Mouse (Mus musculus) brown adipose tissue, adult 24 weeks (tissue): ENCODE data around the gene Gm11273. TPM values are rescaled to one million over a fixed set of nuclear protein-coding genes. Genes with fewer than 3 reads are reported as not detected.
"Not testable (repeated sequence)": the region's sequence is repeated elsewhere in the genome, so short reads cannot be mapped to it uniquely, and the experiment has no call there.

ENCODE experiments used
- H3K27ac ChIP-seq: fragments of 200-500 bp; replicated peaks from 2 replicates; pipeline ENCODE4 v1.5.1; 2012; ENCODE audit warnings: low read depth, mild to moderate bottlenecking, low read length
- H3K4me1 ChIP-seq: fragments of 200-500 bp; 2 replicates; pipeline ENCODE4 v1.6.1; 2012; ENCODE audit warnings: low read length, mixed read lengths; ENCODE audit not compliant: control insufficient read depth, insufficient read depth, insufficient read length
- H3K4me3 ChIP-seq: fragments of 200-500 bp; 2 replicates; pipeline ENCODE4 v1.5.1; 2012; ENCODE audit warnings: low read depth, mild to moderate bottlenecking, low read length, moderate library complexity; ENCODE audit not compliant: insufficient read depth
- polyA plus RNA-seq: library from polyadenylated mRNA; stranded (reverse); fragments of >200 nt; gene quantifications from 2 replicates; pipeline ENCODE4 v1.2.4, GENCODE M21; 2012; ENCODE audit not compliant: missing spikeins, insufficient read depth, insufficient read length

The Gm11273 gene
- polyA plus RNA-seq: 124 and 176 TPM in 2 replicates

DNA sequence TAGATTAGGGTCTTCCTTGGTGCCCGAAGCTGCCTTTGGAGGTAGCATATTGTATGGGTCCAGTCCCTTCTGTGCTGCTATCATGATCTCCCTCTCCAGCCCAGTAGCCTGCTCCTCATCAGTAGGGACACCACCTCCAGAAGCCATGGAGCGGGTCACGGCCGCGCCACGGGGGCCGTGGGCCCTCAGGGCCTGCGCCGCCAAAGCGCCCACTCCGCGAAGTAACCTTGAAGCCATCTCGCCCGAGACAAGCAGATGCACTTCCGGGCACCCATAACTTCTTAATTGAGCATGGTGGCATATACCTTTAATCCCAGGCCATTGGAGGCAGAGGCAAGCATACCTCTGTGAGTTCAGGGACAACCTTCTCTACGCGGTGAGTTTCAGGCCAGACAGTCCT lies at the start of gene Gm11273:
Gene Gm11273 (minus strand): TSS at position 237 of the 400 bp plus-strand sequence.
- not testable (repeated sequence) for H3K4me3 ChIP-seq, H3K4me1 ChIP-seq, H3K27ac ChIP-seq

DNA sequence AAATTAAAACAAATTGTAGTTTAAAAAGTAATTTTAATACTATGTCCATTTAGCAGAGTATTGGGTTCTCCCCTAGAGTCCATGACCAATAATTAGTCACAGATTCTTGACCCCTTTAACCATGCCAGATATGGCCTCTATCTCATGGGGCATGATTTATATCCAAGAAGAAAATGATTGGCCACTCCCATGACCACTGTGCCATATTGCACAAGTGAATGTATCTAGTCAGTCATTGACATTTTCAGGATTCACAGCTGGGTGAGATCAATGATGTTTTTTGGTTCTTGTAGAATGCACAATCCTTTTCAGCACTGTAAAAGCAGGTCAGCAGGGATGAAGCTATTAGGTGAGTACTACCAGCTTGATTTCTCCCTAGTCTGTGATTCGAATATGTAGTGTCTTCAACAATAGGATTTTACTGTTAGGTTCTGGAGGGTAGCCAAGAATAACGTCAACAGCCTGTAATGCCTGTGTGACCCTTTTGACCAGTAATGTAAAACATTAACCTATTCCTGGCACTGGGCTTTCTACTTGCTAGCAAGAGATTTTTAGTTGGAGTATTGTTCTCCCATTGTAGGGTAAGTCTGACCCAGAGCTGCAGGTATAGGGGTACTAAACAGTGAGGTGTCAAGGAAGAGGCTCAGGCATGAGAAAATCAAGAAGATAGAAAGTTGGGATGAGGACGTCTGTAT lies 49.3 kb upstream of the Gm11273 start:
- Histone ChIP-seq H3K4me1 (no peaks in the 10 kb centered on the region), H3K27ac (no peak overlapping the region), H3K4me3 (no peak overlapping the region)

DNA sequence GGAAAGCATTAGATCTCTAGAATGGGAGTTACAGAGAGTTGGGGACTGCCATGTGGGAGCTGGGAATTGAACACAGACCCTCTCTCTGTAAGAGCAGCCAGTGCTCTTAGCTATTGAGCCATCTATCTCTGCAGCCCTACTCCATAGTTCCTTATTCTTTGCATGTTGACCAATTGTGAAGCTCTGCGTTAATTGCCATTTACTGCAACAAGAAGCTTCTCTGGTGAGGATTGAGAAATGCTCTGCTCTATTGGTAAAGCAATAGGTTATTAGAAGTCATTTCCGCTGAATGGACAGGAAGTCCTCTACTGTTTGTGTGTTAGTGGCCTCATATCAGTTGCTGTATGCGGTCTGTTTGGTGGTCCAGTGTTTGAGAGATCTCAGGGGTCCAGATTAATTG lies 48.3 kb upstream of the Gm11273 start:
- Histone ChIP-seq H3K4me3 (no peak overlapping the region), H3K27ac (no peak overlapping the region)

DNA sequence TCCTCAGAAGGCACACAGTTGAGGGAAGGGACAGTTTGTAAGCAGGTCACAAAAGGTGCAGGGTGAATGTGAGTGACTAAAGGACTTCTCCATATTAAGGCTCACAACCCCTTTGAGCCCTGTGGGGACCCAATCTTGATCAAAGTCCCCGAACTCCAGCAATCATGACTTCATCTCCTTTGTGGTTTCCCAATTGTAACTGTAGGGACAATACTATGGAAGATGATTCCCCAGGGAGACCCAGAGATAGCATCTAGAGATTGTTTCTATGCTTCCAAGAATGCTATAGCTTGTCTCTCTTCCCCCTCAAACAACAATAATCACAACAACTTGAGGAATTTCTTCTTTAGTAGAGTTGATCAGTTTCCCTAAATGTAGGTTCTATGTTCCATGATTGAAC lies 41.5 kb upstream of the Gm11273 start, which contains the start of gene Olfr1366:
Gene Olfr1366 (minus strand): TSS at position 101 of the 400 bp plus-strand sequence.
- no peaks in the 10 kb centered on the region for H3K4me1 ChIP-seq
- no peak within 1 kb of the TSS for H3K27ac ChIP-seq
- no peak within 1 kb of the TSS for H3K4me3 ChIP-seq

More for the DNA sequence above, 48.3 kb upstream of the Gm11273 start:
- no peaks in the 10 kb centered on the region for H3K4me1 ChIP-seq

DNA sequence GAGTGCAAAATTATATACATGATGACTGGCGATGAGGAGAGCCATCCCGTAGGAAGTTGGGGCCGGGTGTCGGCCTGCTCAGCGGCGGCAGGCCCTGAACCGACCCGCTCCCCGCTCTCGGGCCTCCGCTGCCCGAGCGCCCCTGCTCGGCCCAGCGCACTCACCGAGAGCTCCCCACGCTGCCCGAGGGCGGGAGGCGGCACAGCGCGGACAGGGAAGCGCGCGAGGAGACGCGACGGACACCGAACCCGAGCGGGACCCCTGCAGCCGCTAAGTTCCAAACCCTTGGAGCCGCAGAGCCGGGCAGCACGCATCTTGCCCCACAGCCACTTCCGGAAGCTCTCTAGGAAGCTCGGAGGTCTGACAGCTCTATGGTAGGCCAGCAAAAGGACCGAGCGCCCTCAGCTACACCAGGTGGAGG lies 29.6 kb upstream of the Gm11273 start, which contains the start of gene Zkscan8:
Gene Zkscan8 (minus strand): TSS at position 340 of the 421 bp plus-strand sequence.
- Histone ChIP-seq H3K27ac (peak within 1 kb of the TSS; percentile 72), H3K4me1 (peaks cover 4% of the 10 kb centered on the region; the same call in 1 of the 2 replicates), H3K4me3 (peak within 1 kb of the TSS; percentile 99)

DNA sequence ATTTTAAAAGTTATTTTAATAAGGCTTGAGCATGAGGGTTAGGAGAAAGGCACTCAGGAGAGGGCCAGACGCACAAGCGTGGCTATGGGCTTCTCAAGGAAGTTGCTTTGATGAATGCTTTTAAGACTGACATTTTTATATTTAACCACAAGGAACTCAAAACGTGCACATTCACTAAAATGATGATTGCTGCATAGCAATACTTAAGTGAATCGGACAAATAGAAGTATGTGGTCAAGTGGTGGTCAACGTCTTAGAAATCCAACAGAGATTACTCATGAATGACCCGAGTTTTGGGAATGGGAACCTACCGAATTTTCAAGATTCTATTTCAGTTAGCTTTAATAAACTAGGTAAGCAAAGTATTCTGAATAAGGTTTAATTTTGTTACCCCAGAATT lies 28.9 kb upstream of the Gm11273 start:
- peaks cover 4% of the 10 kb centered on the region; the same call in 1 of the 2 replicates for H3K4me1 ChIP-seq
- no peak overlapping the region for H3K4me3 ChIP-seq
- H3K27ac ChIP-seq: no peak overlapping the region

DNA sequence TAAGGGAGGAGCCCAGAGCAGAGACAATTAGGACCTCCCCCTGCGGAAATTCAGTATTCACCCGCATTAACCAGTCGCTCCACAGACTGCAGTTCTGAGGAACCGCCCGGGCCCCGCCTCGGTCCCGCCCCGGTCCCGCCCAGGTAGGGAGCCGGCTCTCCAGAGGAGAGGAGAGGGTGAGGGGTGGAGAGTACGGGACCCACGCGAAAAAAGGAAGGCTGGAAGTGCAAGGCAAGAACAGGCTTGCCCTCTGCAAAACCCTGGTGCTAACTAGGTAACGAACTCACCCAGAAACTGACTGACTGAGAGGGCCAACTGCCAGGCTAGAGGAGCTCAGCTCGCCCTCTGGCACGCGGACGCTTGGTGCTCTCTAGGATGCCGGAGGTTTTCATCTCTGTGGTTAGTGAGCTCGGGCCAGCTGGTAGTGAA lies 5.0 kb upstream of the Gm11273 start:
- Histone ChIP-seq H3K4me1 (no peaks in the 10 kb centered on the region), H3K27ac (peak overlapping the region; percentile 74), H3K4me3 (peak overlapping the region; percentile 83)

DNA sequence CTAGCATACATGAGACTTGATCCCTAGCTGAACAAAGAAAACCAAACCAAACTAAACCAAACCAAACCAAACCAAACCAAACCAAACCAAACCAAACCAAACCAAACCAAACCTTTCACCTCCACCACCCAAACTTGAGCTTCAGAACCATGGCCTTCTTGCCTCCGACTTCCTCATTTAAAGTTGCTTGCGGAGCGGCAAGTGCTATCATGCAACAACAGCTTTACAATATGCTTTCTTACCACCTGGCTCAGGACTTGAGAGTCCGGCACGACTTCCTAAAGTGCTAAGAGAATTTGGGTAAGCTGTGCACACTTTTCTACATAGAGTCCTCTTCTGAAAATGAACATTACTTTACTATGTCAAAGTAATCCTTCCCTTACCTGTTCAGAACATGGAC lies 1.1 kb upstream of the Gm11273 start:
- Histone ChIP-seq H3K27ac (no peak overlapping the region), H3K4me1 (no peaks in the 10 kb centered on the region), H3K4me3 (no peak overlapping the region)

DNA sequence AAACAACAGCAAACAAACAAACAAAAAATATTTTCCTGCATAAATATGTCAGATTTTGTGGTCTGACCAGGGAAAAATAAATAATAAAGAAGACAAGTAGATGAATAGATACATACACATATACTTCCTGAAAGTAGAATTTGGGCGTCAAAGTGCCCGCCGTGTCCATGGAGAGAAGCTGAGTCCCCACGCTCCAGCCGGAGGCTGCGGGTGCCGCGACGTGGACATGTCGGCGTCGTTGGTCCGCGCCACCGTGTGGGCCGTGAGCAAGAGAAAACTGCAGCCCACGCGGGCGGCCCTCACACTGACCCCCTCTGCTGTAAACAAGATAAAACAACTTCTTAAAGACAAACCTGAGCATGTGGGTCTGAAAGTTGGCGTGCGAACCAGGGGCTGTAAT lies 6.1 kb downstream of the Gm11273 start, which contains the start of gene AK157302:
Gene AK157302 (plus strand): TSS at position 144 of the 400 bp plus-strand sequence.
- no peaks in the 10 kb centered on the region for H3K4me1 ChIP-seq
- H3K4me3 ChIP-seq: no peak within 1 kb of the TSS
- no peak within 1 kb of the TSS for H3K27ac ChIP-seq

DNA sequence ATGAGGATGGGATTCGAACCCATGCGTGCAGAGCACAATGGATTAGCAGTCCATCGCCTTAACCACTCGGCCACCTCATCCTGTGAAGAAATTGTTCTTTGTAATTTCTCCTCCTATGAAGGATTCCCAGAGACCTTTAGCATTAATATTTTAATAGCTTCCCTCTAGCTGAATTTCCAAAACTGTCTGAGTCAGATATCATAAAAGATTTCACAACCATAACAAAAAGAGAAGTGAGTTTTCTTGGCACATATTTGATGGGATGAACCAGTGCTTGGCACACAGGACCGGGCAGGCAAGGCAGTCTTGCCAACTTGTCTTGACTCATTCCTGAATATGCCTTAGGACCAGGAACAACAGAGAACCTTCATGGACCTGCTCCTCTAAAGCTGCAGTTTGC lies 8.4 kb downstream of the Gm11273 start:
- H3K4me1 ChIP-seq: no peaks in the 10 kb centered on the region
- H3K27ac ChIP-seq: no peak overlapping the region
- no peak overlapping the region for H3K4me3 ChIP-seq

DNA sequence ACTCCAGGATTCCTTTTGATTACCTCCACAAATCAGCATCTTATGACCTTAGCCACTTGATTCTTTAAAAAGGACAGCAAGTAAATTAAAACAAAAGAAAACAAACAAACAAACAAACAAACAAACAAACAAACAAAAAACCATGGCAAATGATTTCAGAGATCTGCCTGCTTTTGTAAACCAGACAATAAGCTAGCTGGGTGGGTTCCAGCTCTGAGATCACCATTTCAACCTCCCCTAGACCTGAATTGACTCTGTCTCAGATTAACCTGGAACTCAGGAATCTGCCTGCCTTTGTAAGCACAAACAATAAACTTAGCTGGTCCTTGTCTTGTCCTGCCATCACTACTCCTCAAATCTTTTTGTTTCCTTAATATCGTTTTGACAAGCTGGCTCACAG lies 14.3 kb downstream of the Gm11273 start:
- Histone ChIP-seq H3K4me1 (no peaks in the 10 kb centered on the region), H3K4me3 (no peak overlapping the region), H3K27ac (no peak overlapping the region)

DNA sequence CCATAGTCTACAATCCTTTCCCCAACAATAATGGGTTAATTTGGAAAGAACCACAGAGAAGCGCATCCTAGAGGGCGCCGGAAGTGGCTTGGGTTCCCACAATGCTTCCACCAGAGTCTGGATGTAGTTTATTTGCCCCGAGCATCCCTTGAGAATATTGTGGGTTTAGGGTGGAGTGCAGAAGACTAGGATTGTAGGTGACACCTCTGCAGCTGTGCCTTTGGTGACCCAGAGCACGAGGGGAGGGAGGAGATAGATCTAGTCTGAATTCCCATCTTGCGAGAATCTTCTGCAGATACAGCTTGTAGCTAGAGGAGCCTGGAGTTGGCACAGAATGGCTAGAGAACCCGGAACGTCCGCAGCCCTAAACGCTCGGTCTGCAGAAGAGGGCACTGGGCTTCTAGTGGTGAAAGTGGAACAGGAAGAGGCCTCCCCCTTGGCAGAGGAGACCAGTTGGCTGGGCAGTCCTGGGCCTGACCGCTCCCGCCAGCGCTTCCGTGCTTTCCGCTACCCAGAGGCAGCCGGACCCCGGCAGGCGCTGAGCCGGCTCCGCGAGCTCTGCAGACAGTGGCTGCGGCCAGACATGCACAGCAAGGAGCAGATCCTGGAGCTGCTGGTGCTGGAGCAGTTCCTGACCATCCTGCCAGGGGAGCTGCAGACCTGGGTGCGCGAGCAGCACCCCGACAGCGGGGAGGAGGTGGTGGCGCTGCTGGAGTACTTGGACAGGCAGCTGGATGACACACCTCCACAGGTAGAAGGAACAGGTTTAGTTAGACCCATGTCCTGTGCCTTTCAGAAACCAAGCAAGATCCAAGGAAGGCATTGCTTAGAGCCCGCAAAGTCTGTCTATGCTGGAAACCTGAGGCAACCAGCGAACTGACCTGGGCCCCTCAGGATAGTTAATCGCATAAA lies 22.2 kb downstream of the Gm11273 start, which contains the start of the genes Zkscan4 and Gm10065:
Gene Zkscan4 (plus strand): TSS at position 149 of the 912 bp plus-strand sequence.
Gene Gm10065 (minus strand): TSS at position 683 of the 912 bp plus-strand sequence.
- not testable (repeated sequence) for H3K4me1 ChIP-seq
- Histone ChIP-seq H3K4me3 (peak within 1 kb of the TSS; percentile 91), H3K27ac (peak within 1 kb of the TSS; percentile 62)

DNA sequence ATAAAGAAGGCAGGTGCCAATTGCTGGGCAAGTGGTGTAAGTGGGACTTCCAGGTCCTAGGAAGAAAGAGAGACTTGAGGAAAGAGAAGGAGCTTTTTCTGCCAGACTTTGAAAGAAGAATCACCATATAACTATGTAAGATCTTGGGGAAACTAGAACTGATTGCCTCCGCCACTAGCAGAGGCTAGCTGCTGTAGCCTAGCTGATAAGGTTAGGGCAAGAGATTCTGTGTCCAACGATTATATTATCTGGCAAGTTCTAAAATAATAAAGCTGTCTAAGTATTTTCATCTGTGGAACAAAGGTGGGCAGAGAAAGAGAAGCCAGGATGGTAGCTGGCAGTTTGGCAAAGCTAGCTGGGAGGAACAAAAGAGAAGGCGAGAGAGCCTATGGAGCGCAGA lies 28.8 kb downstream of the Gm11273 start:
- no peak overlapping the region for H3K4me3 ChIP-seq
- 0 out of 2 replicates have a peak, but pooled peaks cover 2% of the 10 kb centered on the region for H3K4me1 ChIP-seq
- no peak overlapping the region for H3K27ac ChIP-seq

DNA sequence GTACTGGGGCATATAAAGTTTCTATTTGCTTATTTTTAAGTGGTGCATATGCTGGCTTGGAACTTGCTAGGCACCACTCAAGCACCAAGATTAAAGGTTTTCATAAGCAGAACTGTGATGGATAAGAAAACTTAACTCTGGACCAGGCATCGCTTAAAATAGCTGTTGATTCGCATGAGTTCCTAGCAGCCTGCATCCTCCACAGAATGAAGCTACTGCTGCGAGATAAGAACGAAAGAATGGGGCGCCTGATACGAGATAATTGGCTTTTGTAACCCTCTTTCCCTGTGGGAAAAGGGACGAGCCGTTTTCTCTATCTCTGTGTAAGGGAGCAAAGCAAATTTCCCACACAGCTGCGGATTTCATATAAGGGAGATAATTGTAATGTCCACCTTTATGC lies 32.1 kb downstream of the Gm11273 start:
- H3K27ac ChIP-seq: no peak overlapping the region
- 0 out of 2 replicates have a peak overlapping the region, but pooled peaks have one; percentile 14 for H3K4me3 ChIP-seq
- 0 out of 2 replicates have a peak, but pooled peaks cover 2% of the 10 kb centered on the region for H3K4me1 ChIP-seq
